Mouse (Mus musculus) ES-E14 (cell line): ENCODE results near the gene Fam155a. TPM values are rescaled to one million over a fixed set of nuclear protein-coding genes. Genes with fewer than 3 reads are reported as not detected.

Source experiments
- DNase-seq: peaks from one replicate; pipeline ENCODE4 v3.0.0-alpha.2; 2013; ENCODE audit warnings: low read depth, low spot score
- H3K27ac ChIP-seq: 2 replicates; pipeline ENCODE4 v1.5.1; 2012; ENCODE audit warnings: low read depth, mild to moderate bottlenecking, low read length, moderate library complexity, mixed read lengths; ENCODE audit not compliant: poor library complexity, insufficient read depth, severe bottlenecking
- H3K36me3 ChIP-seq: 2 replicates; pipeline ENCODE4 v1.6.1; 2012; ENCODE audit warnings: mild to moderate bottlenecking, low read length, moderate library complexity, mixed read lengths; ENCODE audit not compliant: control insufficient read depth, poor library complexity, insufficient read depth, severe bottlenecking
- H3K4me1 ChIP-seq, 2 experiments: fragments of 150-350 bp in 1 of 2; sonication (generic) in 1 of 2; 2 replicates each; pipeline ENCODE4 v1.6.1; 2012; ENCODE audit warnings: low read length in 2 of 2, mild to moderate bottlenecking in 1 of 2, mixed read lengths in 1 of 2; ENCODE audit not compliant: control insufficient read depth in 2 of 2, insufficient read depth in 2 of 2, poor library complexity in 1 of 2
- H3K4me3 ChIP-seq, 2 experiments: fragments of 150-350 bp in 1 of 2; sonication (generic) in 1 of 2; 2 replicates each; pipeline ENCODE4 v1.5.1; 2012; ENCODE audit warnings: low read length in 2 of 2, low read depth in 1 of 2, mild to moderate bottlenecking in 1 of 2, mixed read lengths in 1 of 2; ENCODE audit not compliant: insufficient read depth in 1 of 2, poor library complexity in 1 of 2, severe bottlenecking in 1 of 2
- H3K9ac ChIP-seq: 2 replicates; pipeline ENCODE4 v1.6.1; 2012; ENCODE audit warnings: low read depth, mild to moderate bottlenecking, low read length, mixed read lengths; ENCODE audit not compliant: poor library complexity, insufficient read depth, severe bottlenecking
- H3K9me3 ChIP-seq: fragments of 150-350 bp; sonication (generic); 2 replicates; pipeline ENCODE4 v1.6.1; 2012; ENCODE audit warnings: low read depth, mild to moderate bottlenecking, low read length; ENCODE audit not compliant: control insufficient read depth, insufficient read depth
- CHD2 ChIP-seq: IDR thresholded peaks from 2 replicates; pipeline ENCODE4 v1.6.1; 2014; ENCODE audit warnings: mild to moderate bottlenecking, low read depth, low read length, inconsistent platforms
- HCFC1 ChIP-seq: IDR thresholded peaks from 2 replicates; pipeline ENCODE4 v1.6.1; 2012; ENCODE audit warnings: low read length, inconsistent platforms, borderline replicate concordance; ENCODE audit not compliant: insufficient read depth
- MAFK ChIP-seq: IDR thresholded peaks from 2 replicates; pipeline ENCODE4 v1.6.1; 2014; ENCODE audit warnings: mild to moderate bottlenecking, low read depth, low read length, inconsistent platforms; ENCODE audit not compliant: insufficient read depth
- ZC3H11A ChIP-seq: IDR thresholded peaks from 2 replicates; pipeline ENCODE4 v1.6.1; 2012; ENCODE audit warnings: low read depth, mild to moderate bottlenecking, inconsistent platforms, low read length, borderline replicate concordance
- ZNF384 ChIP-seq: IDR thresholded peaks from 2 replicates; pipeline ENCODE4 v1.6.1; 2012; ENCODE audit warnings: low read depth, low read length, inconsistent platforms
- in situ Hi-C, 2 experiments: fragments of 600-800 bp; cut with MboI; formaldehyde crosslinking; loops; one replicate each; pipeline ENCODE4 v1.15.1; 2025; ENCODE audit warnings: low sequenced_read_pairs in 2 of 2, inconsistent platforms in 1 of 2; ENCODE audit not compliant: unreplicated experiment in 2 of 2
- total RNA-seq: library from RNA; depleted of rRNA; stranded (reverse); fragments of 300-350 nt; gene quantifications from 2 replicates; pipeline ENCODE4 v1.2.3, GENCODE M21; 2012

Gene Fam155a
- total RNA-seq, 1 experiment = 0.04 TPM

DNA sequence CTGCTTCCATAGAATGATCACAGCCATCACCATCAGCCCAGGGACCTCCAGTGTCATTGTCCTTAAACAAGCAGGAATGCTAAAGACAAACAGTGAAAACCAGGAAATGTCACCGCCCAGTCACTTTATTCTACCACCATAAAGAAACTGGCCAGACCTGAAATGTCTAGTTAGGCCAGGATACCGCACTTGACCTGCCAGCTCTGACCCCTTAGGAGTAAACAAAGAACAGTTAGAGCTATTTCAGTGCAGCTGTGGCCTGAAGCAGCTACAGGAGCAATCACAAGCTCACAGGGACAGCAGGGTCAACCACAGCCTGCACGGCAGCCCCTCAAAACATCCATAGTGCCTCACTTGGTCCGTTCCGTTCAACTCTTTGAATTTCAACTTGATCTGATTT lies 599.1 kb downstream of the Fam155a start:
- in situ Hi-C loops = no loop called here
- Histone ChIP-seq H3K4me1 (no peaks in the 10 kb centered on the region), H3K9me3 (no peaks in the 10 kb centered on the region), H3K36me3 (no peaks in the 10 kb centered on the region), H3K4me3 (no peak overlapping the region), H3K27ac (no peak overlapping the region), H3K9ac (no peak overlapping the region)
- DNase-seq = no peak
- TF ChIP-seq ZNF384 (no peak), HCFC1 (no peak), MAFK (no peak), ZC3H11A (no peak), CHD2 (no peak)

DNA sequence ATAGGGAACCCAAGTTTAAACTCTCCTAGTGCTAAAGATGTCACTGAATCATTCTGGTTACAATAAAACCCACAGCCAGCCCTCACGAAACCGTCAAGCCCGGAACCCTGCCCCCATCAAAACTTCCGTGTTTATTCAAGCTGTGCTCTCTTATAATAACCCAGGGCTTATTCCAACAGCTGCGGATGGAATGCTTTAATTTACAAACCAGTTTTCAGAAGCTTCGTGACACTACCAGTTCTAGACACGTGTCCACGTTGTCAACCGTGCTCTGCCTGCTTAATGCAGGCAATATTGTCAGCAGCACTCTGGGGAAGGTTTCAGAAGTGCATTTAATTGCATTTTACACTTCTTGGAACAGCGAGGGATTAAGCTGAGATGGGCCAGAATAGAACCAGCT lies 603.0 kb downstream of the Fam155a start:
- no peaks in the 10 kb centered on the region for H3K4me1 ChIP-seq
- TF ChIP-seq MAFK (no peak), ZNF384 (no peak), CHD2 (no peak), ZC3H11A (no peak), HCFC1 (no peak)
- in situ Hi-C loops = no loop called here

DNA sequence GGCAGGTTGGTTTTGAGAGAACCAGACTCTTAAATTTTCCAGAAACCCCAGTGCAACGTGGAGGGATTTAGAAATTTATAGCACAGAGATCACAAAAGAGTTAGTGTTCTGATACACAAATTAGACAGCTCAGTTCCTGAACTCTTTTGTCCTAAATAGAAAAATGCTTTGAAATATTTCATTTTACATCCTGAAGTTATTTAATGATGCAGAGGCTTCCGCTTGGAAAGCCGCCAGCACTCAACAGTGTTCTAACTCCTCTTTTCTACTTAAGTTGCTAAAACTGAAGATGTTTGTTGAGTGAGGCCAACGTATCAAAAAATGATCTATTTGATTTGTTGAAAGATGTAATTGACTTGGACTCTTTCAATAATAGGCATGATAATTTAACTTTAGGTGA lies 609.4 kb downstream of the Fam155a start:
- H3K4me1 ChIP-seq = no peaks in the 10 kb centered on the region
- no peaks in the 10 kb centered on the region for H3K9me3 ChIP-seq
- H3K36me3 ChIP-seq = no peaks in the 10 kb centered on the region
- DNase-seq = no peak
- H3K9ac ChIP-seq = no peak overlapping the region
- in situ Hi-C loops = no loop called here
- H3K4me3 ChIP-seq = no peak overlapping the region
- TF ChIP-seq ZC3H11A (no peak), MAFK (no peak), ZNF384 (no peak), HCFC1 (no peak), CHD2 (no peak)
- H3K27ac ChIP-seq = no peak overlapping the region

More for the DNA sequence above, 603.0 kb downstream of the Fam155a start:
- Histone ChIP-seq H3K27ac (no peak overlapping the region), H3K9ac (no peak overlapping the region), H3K9me3 (no peaks in the 10 kb centered on the region), H3K4me3 (no peak overlapping the region), H3K36me3 (no peaks in the 10 kb centered on the region)
- DNase-seq = no peak

DNA sequence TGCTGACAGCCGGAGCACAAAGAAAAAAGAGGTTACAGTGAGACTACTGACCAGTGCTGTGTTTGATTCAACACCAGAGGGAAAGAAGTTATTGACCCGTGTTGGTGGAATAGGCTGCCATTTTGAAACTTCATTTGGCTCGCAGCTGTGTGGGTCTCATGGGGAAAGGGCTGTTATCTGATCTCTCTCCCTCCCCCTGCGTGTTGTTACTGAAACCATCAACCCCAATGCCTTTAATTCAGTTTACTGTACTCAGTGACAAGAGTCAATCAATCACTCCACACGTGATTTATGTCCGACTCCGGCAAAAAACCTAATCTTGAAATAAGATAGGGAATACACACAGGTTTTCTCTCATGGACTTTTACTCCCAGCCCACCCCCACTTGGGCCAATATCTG lies 611.6 kb downstream of the Fam155a start:
- Histone ChIP-seq H3K27ac (no peak overlapping the region), H3K4me3 (no peak overlapping the region), H3K9me3 (no peaks in the 10 kb centered on the region), H3K4me1 (no peaks in the 10 kb centered on the region), H3K36me3 (no peaks in the 10 kb centered on the region), H3K9ac (no peak overlapping the region)
- TF ChIP-seq CHD2 (no peak), MAFK (no peak), ZNF384 (no peak), HCFC1 (no peak), ZC3H11A (no peak)
- in situ Hi-C loops = no loop called here
- DNase-seq = no peak

DNA sequence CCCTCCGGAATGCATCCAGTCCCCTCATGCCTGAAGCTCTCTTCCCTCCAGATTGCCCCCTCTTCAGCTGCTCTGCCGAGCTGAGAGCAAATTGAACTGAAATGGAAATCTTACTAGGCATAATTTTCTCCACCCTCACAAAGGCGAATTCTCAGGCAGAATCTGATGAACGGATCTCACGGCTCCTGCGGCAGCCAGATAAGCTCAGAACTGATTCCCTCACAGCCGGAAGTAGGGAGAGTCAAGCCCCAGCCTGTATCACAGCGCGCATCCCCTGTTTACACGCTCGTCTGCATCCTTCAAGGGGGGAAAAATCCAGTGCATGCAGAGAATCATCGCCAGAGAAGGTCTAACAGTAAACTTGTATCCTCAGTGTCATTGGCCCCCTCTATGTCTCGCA lies 612.3 kb downstream of the Fam155a start:
- in situ Hi-C loops = no loop called here
- H3K27ac ChIP-seq = no peak overlapping the region
- H3K4me3 ChIP-seq = no peak overlapping the region
- no peak for TF ChIP-seq ZC3H11A
- TF ChIP-seq MAFK = no peak
- TF ChIP-seq HCFC1 = no peak
- no peak for TF ChIP-seq CHD2
- TF ChIP-seq ZNF384 = no peak
- H3K4me1 ChIP-seq = no peaks in the 10 kb centered on the region
- H3K36me3 ChIP-seq = no peaks in the 10 kb centered on the region
- DNase-seq = no peak
- H3K9ac ChIP-seq = no peak overlapping the region
- H3K9me3 ChIP-seq = no peaks in the 10 kb centered on the region
